Mouse (Mus musculus): ENCODE measurements around the gene Ppp1r36. TPM values are rescaled to one million over a fixed set of nuclear protein-coding genes. Genes with fewer than 3 reads are reported as not detected.

The Ppp1r36 gene
- total and polyA plus RNA-seq, 3 experiments: not detected

- Histone ChIP-seq H3K79me2 (ENCODE audit: control insufficient read depth, insufficient read depth, low read length, poor library complexity) (no peaks in the 10 kb centered on the region; the same call in 1 of the 2 replicates), H3K36me3 (ENCODE audit: control insufficient read depth in 1 of 2, insufficient read depth in 2 of 2, low read length in 2 of 2) (peaks cover 0 to 5% of the 10 kb centered on the region in 2 experiments; a peak in 1 of 4 replicates), H3K9me3 (replicated peaks; ENCODE audit: insufficient read depth, low read length) (no peaks in the 10 kb centered on the region), H3K9ac (ENCODE audit: control insufficient read depth, low read depth, low read length, poor library complexity, severe bottlenecking) (peak overlapping the region; percentile 70), H3K4me1 (ENCODE audit: control insufficient read depth in 1 of 2, insufficient read depth in 2 of 2, low read length in 2 of 2) (peaks cover 2 to 3% of the 10 kb centered on the region in 2 experiments; a peak in 1 of 4 replicates), H3K27me3 (ENCODE audit: control insufficient read depth in 1 of 2, insufficient read depth in 2 of 2, low read length in 2 of 2) (no peaks in the 10 kb centered on the region), H3K4me3 (ENCODE audit: control insufficient read depth in 1 of 2, insufficient read depth in 1 of 2, low read depth in 2 of 2, low read length in 2 of 2) (peak overlapping the region; percentile 68 to 91), H3K27ac (ENCODE audit: control insufficient read depth, low read depth, low read length) (peak overlapping the region; percentile 67)
- TF ChIP-seq ZNF384 (IDR thresholded peaks at IDR 0.05; ENCODE audit: low read depth, low read length) (no peak), CTCF (IDR thresholded peaks at IDR 0.05 in 2 of 3, conservative IDR thresholded peaks at IDR 0.05 in 1 of 3; ENCODE audit: control insufficient read depth in 1 of 3, insufficient read depth in 1 of 3, low read depth in 2 of 3, low read length in 3 of 3, poor library complexity in 1 of 3, severe bottlenecking in 1 of 3) (no peak), ETS1 (IDR thresholded peaks at IDR 0.05; ENCODE audit: low read depth, low read length) (no peak), NELFE (IDR thresholded peaks at IDR 0.05; ENCODE audit: low read depth, low read length) (peak; percentile 39), SIN3A (IDR thresholded peaks at IDR 0.05; ENCODE audit: low read length) (peak; percentile 39), ELF1 (IDR thresholded peaks at IDR 0.05; ENCODE audit: low read depth, low read length) (no peak), POLR2A (IDR thresholded peaks at IDR 0.05; ENCODE audit: control insufficient read depth in 1 of 2, insufficient read depth in 1 of 2, low read depth in 1 of 2, low read length in 2 of 2, poor library complexity in 1 of 2) (peak; percentile 50 to 55; a peak in 3 of 4 replicates), CHD1 (IDR thresholded peaks at IDR 0.05; ENCODE audit: low read depth, low read length) (no peak), ZC3H11A (IDR thresholded peaks at IDR 0.05; ENCODE audit: low read depth, low read length) (no peak), USF2 (IDR thresholded peaks at IDR 0.05; ENCODE audit: borderline replicate concordance in 1 of 2, insufficient read depth in 1 of 2, low read depth in 1 of 2, low read length in 2 of 2) (no peak)
- DNase-seq (ENCODE audit: low read depth, low spot score): peak; percentile 93
Observed at GRCm38 (mm10) chr12:76402991-76403885, 14.1 kb upstream of the Ppp1r36 start.

GRCm38 (mm10) chr12:76403886-76404537 is 13.3 kb upstream of the Ppp1r36 start, which contains the start of gene Hspa2:
Hspa2 (plus strand) TSS chr12:76404176.
- Histone ChIP-seq H3K79me2 (ENCODE audit: control insufficient read depth, insufficient read depth, low read length, poor library complexity) (no peaks in the 10 kb centered on the region; the same call in 1 of the 2 replicates), H3K9ac (ENCODE audit: control insufficient read depth, low read depth, low read length, poor library complexity, severe bottlenecking) (peak within 1 kb of the TSS; percentile 70), H3K4me1 (ENCODE audit: control insufficient read depth in 1 of 2, insufficient read depth in 2 of 2, low read length in 2 of 2) (peaks cover 2 to 3% of the 10 kb centered on the region in 2 experiments; a peak in 1 of 4 replicates), H3K36me3 (ENCODE audit: control insufficient read depth in 1 of 2, insufficient read depth in 2 of 2, low read length in 2 of 2) (peaks cover 0 to 5% of the 10 kb centered on the region in 2 experiments; a peak in 1 of 4 replicates), H3K27me3 (ENCODE audit: control insufficient read depth in 1 of 2, insufficient read depth in 2 of 2, low read length in 2 of 2) (no peaks in the 10 kb centered on the region), H3K4me3 (ENCODE audit: control insufficient read depth in 1 of 2, insufficient read depth in 1 of 2, low read depth in 2 of 2, low read length in 2 of 2) (peak within 1 kb of the TSS; percentile 68 to 91), H3K9me3 (replicated peaks; ENCODE audit: insufficient read depth, low read length) (no peaks in the 10 kb centered on the region), H3K27ac (ENCODE audit: control insufficient read depth, low read depth, low read length) (peak within 1 kb of the TSS; percentile 67)
- peak; percentile 99 for DNase-seq (ENCODE audit: low read depth, low spot score)
- peak; percentile 58 for TF ChIP-seq MXI1 (IDR thresholded peaks at IDR 0.05; ENCODE audit: low read depth, low read length)
- TF ChIP-seq SIN3A (IDR thresholded peaks at IDR 0.05; ENCODE audit: low read length): peak; percentile 67
- TF ChIP-seq TCF12 (IDR thresholded peaks at IDR 0.05; ENCODE audit: low read depth, low read length): peak; percentile 58; the same call in 1 of the 2 replicates
- no peak for TF ChIP-seq CTCF (IDR thresholded peaks at IDR 0.05 in 2 of 3, conservative IDR thresholded peaks at IDR 0.05 in 1 of 3; ENCODE audit: control insufficient read depth in 1 of 3, insufficient read depth in 1 of 3, low read depth in 2 of 3, low read length in 3 of 3, poor library complexity in 1 of 3, severe bottlenecking in 1 of 3)
- TF ChIP-seq MAX (IDR thresholded peaks at IDR 0.05; ENCODE audit: low read length): 0 out of 2 replicates have a peak, but pooled peaks have one; percentile 48
- TF ChIP-seq BHLHE40 (IDR thresholded peaks at IDR 0.05; ENCODE audit: borderline replicate concordance, low read depth, low read length): no peak
- TF ChIP-seq ZNF384 (IDR thresholded peaks at IDR 0.05; ENCODE audit: low read depth, low read length): no peak
- TF ChIP-seq JUND (IDR thresholded peaks at IDR 0.05; ENCODE audit: low read depth, low read length): no peak
- no peak for TF ChIP-seq MAFK (IDR thresholded peaks at IDR 0.05; ENCODE audit: borderline replicate concordance, low read depth, low read length)
- peak; percentile 81 for TF ChIP-seq ZMIZ1 (IDR thresholded peaks at IDR 0.05; ENCODE audit: low read depth, low read length)
- no peak for TF ChIP-seq E2F4 (IDR thresholded peaks at IDR 0.05; ENCODE audit: borderline replicate concordance, low read depth, low read length)
- no peak for TF ChIP-seq ZC3H11A (IDR thresholded peaks at IDR 0.05; ENCODE audit: low read depth, low read length)
- no peak for TF ChIP-seq CHD1 (IDR thresholded peaks at IDR 0.05; ENCODE audit: low read depth, low read length)
- peak; percentile 63; the same call in 1 of the 2 replicates for TF ChIP-seq POLR2AphosphoS2 (IDR thresholded peaks at IDR 0.05; ENCODE audit: low read length)
- no peak for TF ChIP-seq USF1 (IDR thresholded peaks at IDR 0.05; ENCODE audit: low read depth, low read length)
- TF ChIP-seq GATA1 (IDR thresholded peaks at IDR 0.05; ENCODE audit: low read depth, low read length): no peak
- peak; percentile 73 to 93 for TF ChIP-seq POLR2A (IDR thresholded peaks at IDR 0.05; ENCODE audit: control insufficient read depth in 1 of 2, insufficient read depth in 1 of 2, low read depth in 1 of 2, low read length in 2 of 2, poor library complexity in 1 of 2)
- no peak for TF ChIP-seq MYC (IDR thresholded peaks at IDR 0.05; ENCODE audit: low read depth, low read length)
- peak; percentile 12; the same call in 1 of the 2 replicates for TF ChIP-seq MYB (IDR thresholded peaks at IDR 0.05; ENCODE audit: low read depth, low read length)
- TF ChIP-seq MAZ (IDR thresholded peaks at IDR 0.05; ENCODE audit: low read depth, low read length): no peak; the same call in 1 of the 2 replicates
- TF ChIP-seq CHD2 (IDR thresholded peaks at IDR 0.05; ENCODE audit: low read length): peak; percentile 72
- TF ChIP-seq TAL1 (IDR thresholded peaks at IDR 0.05; ENCODE audit: low read length): no peak
- TF ChIP-seq ZKSCAN1 (IDR thresholded peaks at IDR 0.05; ENCODE audit: low read depth, low read length): no peak

Data from MEL (cell line).